ENCODE assay signal across 16 mouse cellular contexts in the genomic region with DNA sequence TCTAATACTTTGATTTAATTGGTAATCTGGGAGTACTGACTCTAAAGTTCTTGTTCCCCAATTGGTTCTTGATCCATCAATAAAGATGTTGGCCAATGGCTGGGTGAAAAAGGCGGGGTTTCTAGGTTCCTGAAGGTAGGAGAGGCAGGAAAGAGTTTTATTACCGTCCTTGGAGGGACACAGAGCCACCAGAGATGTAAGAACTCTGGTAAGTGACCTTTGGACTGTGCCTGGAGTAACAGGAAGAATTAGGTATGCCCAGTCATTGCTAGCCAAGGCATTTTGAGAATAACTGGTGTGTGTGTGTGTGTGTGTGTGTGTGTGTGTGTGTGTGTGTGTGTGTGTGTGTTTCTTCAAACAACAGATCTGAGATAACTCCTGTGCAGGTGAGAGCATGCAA.
A peak's percentile ranks its signal among the peaks of the same experiment; 100 is the strongest.
DNase-seq lines count a peak whose midpoint lies in the region; ATAC-seq lines count a peak whose summit lies in the region.
"Had no signal": no experiment of that assay in that cellular context is flagged by ENCODE, and none has a peak within 500 bp of the region (broad histone marks: within the 10 kb centered on the region; RNA-seq: fewer than 3 reads in every experiment).

No protein-coding gene starts in this region.

- no peak overlapping the region for H3K9ac ChIP-seq in midbrain, embryonic 11.5 days (ENCODE audit: low read length)
- no peak overlapping the region for H3K9ac ChIP-seq in midbrain, embryonic 14.5 days (replicated peaks; ENCODE audit: low read length)
- H3K9ac ChIP-seq in intestine, embryonic 16.5 days (ENCODE audit: low read depth, low read length): no peak overlapping the region
- H3K9ac ChIP-seq in stomach, embryonic 15.5 days: no peak overlapping the region
- H3K9ac ChIP-seq in forebrain, embryonic 12.5 days: no peak overlapping the region
- H3K9ac ChIP-seq: heart, embryonic 13.5 days; hindbrain, embryonic 12.5 days had no signal

- H3K36me3 ChIP-seq in midbrain, embryonic 11.5 days (ENCODE audit: control insufficient read depth, insufficient read depth, low read length): no peaks in the 10 kb centered on the region
- H3K36me3 ChIP-seq in midbrain, embryonic 14.5 days (ENCODE audit: control insufficient read depth, insufficient read depth, low read length): no peaks in the 10 kb centered on the region
- H3K36me3 ChIP-seq in intestine, embryonic 16.5 days (ENCODE audit: control insufficient read depth, insufficient read depth, low read length): no peaks in the 10 kb centered on the region
- H3K36me3 ChIP-seq in stomach, embryonic 15.5 days: no peaks in the 10 kb centered on the region
- no peaks in the 10 kb centered on the region for H3K36me3 ChIP-seq in forebrain, embryonic 12.5 days (replicated peaks)
- H3K36me3 ChIP-seq: heart, embryonic 13.5 days; hindbrain, embryonic 12.5 days had no signal

- WGBS in midbrain, embryonic 11.5 days: 77% methylated on average over 2 of the region's 2 CpGs
- WGBS in midbrain, embryonic 14.5 days: 83% methylated on average over 2 of the region's 2 CpGs
- 63% methylated on average over 2 of the region's 2 CpGs for WGBS in intestine, embryonic 16.5 days
- 63% methylated on average over 2 of the region's 2 CpGs for WGBS in stomach, embryonic 15.5 days
- 90% methylated on average over 2 of the region's 2 CpGs for WGBS in forebrain, embryonic 12.5 days

- H3K4me1 ChIP-seq in midbrain, embryonic 11.5 days (ENCODE audit: control insufficient read depth, insufficient read depth, low read length): no peaks in the 10 kb centered on the region
- H3K4me1 ChIP-seq in midbrain, embryonic 14.5 days (ENCODE audit: control insufficient read depth, insufficient read depth, low read length): no peaks in the 10 kb centered on the region
- no peaks in the 10 kb centered on the region for H3K4me1 ChIP-seq in intestine, embryonic 16.5 days (ENCODE audit: control insufficient read depth, insufficient read depth, low read length)
- no peaks in the 10 kb centered on the region for H3K4me1 ChIP-seq in stomach, embryonic 15.5 days
- H3K4me1 ChIP-seq in forebrain, embryonic 12.5 days: no peaks in the 10 kb centered on the region
- H3K4me1 ChIP-seq: embryonic facial prominence, embryonic 10.5 days had no signal

- no peak overlapping the region for H3K4me3 ChIP-seq in midbrain, embryonic 11.5 days (ENCODE audit: low read depth, low read length)
- H3K4me3 ChIP-seq in midbrain, embryonic 14.5 days (replicated peaks; ENCODE audit: low read depth, low read length): no peak overlapping the region
- no peak overlapping the region for H3K4me3 ChIP-seq in intestine, embryonic 16.5 days (ENCODE audit: low read length)
- no peak overlapping the region for H3K4me3 ChIP-seq in stomach, embryonic 15.5 days (replicated peaks)
- no peak overlapping the region for H3K4me3 ChIP-seq in forebrain, embryonic 12.5 days (replicated peaks)
- H3K4me3 ChIP-seq: embryonic facial prominence, embryonic 10.5 days; gastrocnemius, adult 2 months; heart, embryonic 13.5 days; hindbrain, embryonic 12.5 days had no signal

- ATAC-seq in midbrain, embryonic 11.5 days (ENCODE audit: low FRiP score): no peak
- ATAC-seq in midbrain, embryonic 14.5 days (ENCODE audit: low FRiP score, low TSS enrichment): no peak
- ATAC-seq in intestine, embryonic 16.5 days: peak; percentile 85
- peak; percentile 22; the same call in 1 of the 2 replicates for ATAC-seq in stomach, embryonic 15.5 days (ENCODE audit: insufficient read depth, low FRiP score, low read depth)
- no peak for ATAC-seq in forebrain, embryonic 12.5 days (ENCODE audit: low FRiP score)
- ATAC-seq: forebrain, embryonic 14.5 days had no signal

- H3K4me2 ChIP-seq in midbrain, embryonic 11.5 days: no peak overlapping the region
- no peak overlapping the region for H3K4me2 ChIP-seq in midbrain, embryonic 14.5 days (ENCODE audit: low read length)
- no peak overlapping the region for H3K4me2 ChIP-seq in intestine, embryonic 16.5 days (ENCODE audit: low read depth, low read length)
- no peak overlapping the region for H3K4me2 ChIP-seq in stomach, embryonic 15.5 days
- H3K4me2 ChIP-seq in forebrain, embryonic 12.5 days: no peak overlapping the region
- H3K4me2 ChIP-seq: heart, embryonic 13.5 days; hindbrain, embryonic 12.5 days had no signal

- H3K9me3 ChIP-seq in midbrain, embryonic 11.5 days (ENCODE audit: control insufficient read depth, low read length): no peaks in the 10 kb centered on the region
- no peaks in the 10 kb centered on the region for H3K9me3 ChIP-seq in midbrain, embryonic 14.5 days (ENCODE audit: control insufficient read depth, low read length)
- no peaks in the 10 kb centered on the region for H3K9me3 ChIP-seq in intestine, embryonic 16.5 days (ENCODE audit: control insufficient read depth, low read length)
- no peaks in the 10 kb centered on the region for H3K9me3 ChIP-seq in stomach, embryonic 15.5 days
- no peaks in the 10 kb centered on the region for H3K9me3 ChIP-seq in forebrain, embryonic 12.5 days
- H3K9me3 ChIP-seq: embryonic facial prominence, embryonic 10.5 days; heart, embryonic 13.5 days; hindbrain, embryonic 12.5 days had no signal

- peak; percentile 6 for DNase-seq in midbrain, embryonic 11.5 days (ENCODE audit: low spot score, missing footprints)
- no peak for DNase-seq in midbrain, embryonic 14.5 days
- DNase-seq in natural killer cell, adult 2 months (ENCODE audit: low spot score in 2 of 2): no peak
- DNase-seq: adrenal gland, adult 2 months; adrenal gland, postnatal 36 days; cerebellum, adult 2 months; gastrocnemius, adult 2 months; gastrocnemius, postnatal 25 days; heart, postnatal 4 days had no signal

- H3K27me3 ChIP-seq in midbrain, embryonic 11.5 days (ENCODE audit: control insufficient read depth, insufficient read depth, low read length): no peaks in the 10 kb centered on the region
- H3K27me3 ChIP-seq in midbrain, embryonic 14.5 days (ENCODE audit: control insufficient read depth, insufficient read depth, low read length): no peaks in the 10 kb centered on the region
- no peaks in the 10 kb centered on the region for H3K27me3 ChIP-seq in intestine, embryonic 16.5 days (replicated peaks; ENCODE audit: control insufficient read depth, insufficient read depth, low read length)
- no peaks in the 10 kb centered on the region for H3K27me3 ChIP-seq in stomach, embryonic 15.5 days (replicated peaks)
- peaks cover 4% of the 10 kb centered on the region for H3K27me3 ChIP-seq in forebrain, embryonic 12.5 days
- H3K27me3 ChIP-seq: heart, embryonic 13.5 days; hindbrain, embryonic 12.5 days had no signal

- H3K27ac ChIP-seq in midbrain, embryonic 11.5 days (ENCODE audit: low read depth, low read length): no peak overlapping the region
- H3K27ac ChIP-seq in midbrain, embryonic 14.5 days (replicated peaks; ENCODE audit: low read depth, low read length): no peak overlapping the region
- no peak overlapping the region for H3K27ac ChIP-seq in intestine, embryonic 16.5 days (ENCODE audit: low read length)
- H3K27ac ChIP-seq in stomach, embryonic 15.5 days: no peak overlapping the region
- H3K27ac ChIP-seq in forebrain, embryonic 12.5 days: no peak overlapping the region
- H3K27ac ChIP-seq: embryonic facial prominence, embryonic 10.5 days; gastrocnemius, adult 2 months; heart, embryonic 13.5 days; hindbrain, embryonic 12.5 days had no signal

Comparison
In these comparisons a context has a peak if more than half of its experiments do, and no peak if none do; other contexts are left out.
1. ATAC-seq: peak in intestine, embryonic 16.5 days (single experiment) and stomach, embryonic 15.5 days (single experiment); none in midbrain, embryonic 11.5 days (single experiment), midbrain, embryonic 14.5 days (single experiment) and forebrain, embryonic 12.5 days (single experiment).